Mouse (Mus musculus) midbrain, embryonic 15.5 days (tissue): ENCODE data around the gene Eva1a. TPM values are rescaled to one million over a fixed set of nuclear protein-coding genes. Genes with fewer than 3 reads are reported as not detected.

Experiments used
- ATAC-seq: fragments of 200-750 bp; cut with Nextera tagmentation; replicated peaks from 2 replicates; pipeline ENCODE4 v1.8.0; 2017; ENCODE audit warnings: moderate TSS enrichment
- H3K27ac ChIP-seq: fragments of 300-500 bp; sonication (generic); 2 replicates; pipeline ENCODE4 v1.5.1; 2015; ENCODE audit warnings: mild to moderate bottlenecking, inconsistent platforms
- H3K27me3 ChIP-seq: fragments of 300-500 bp; sonication (generic); replicated peaks from 2 replicates; pipeline ENCODE4 v1.6.1; 2015; ENCODE audit warnings: inconsistent platforms
- H3K36me3 ChIP-seq: fragments of 300-500 bp; sonication (generic); replicated peaks from 2 replicates; pipeline ENCODE4 v1.6.1; 2015; ENCODE audit warnings: inconsistent platforms
- H3K4me1 ChIP-seq: fragments of 300-500 bp; sonication (generic); 2 replicates; pipeline ENCODE4 v1.6.1; 2015; ENCODE audit warnings: inconsistent platforms
- H3K4me2 ChIP-seq: fragments of 300-500 bp; sonication (generic); 2 replicates; pipeline ENCODE4 v1.6.1; 2015; ENCODE audit warnings: inconsistent platforms, mild to moderate bottlenecking, moderate library complexity
- H3K4me3 ChIP-seq: fragments of 300-500 bp; sonication (generic); 2 replicates; pipeline ENCODE4 v1.5.1; 2015; ENCODE audit warnings: mild to moderate bottlenecking, inconsistent platforms
- H3K9ac ChIP-seq: fragments of 300-500 bp; sonication (generic); 2 replicates; pipeline ENCODE4 v1.6.1; 2015; ENCODE audit warnings: mild to moderate bottlenecking, inconsistent platforms
- H3K9me3 ChIP-seq: fragments of 300-500 bp; sonication (generic); 2 replicates; pipeline ENCODE4 v1.6.1; 2016; ENCODE audit warnings: inconsistent platforms
- WGBS: fragments of 180-500 bp; shearing (Covaris S2); methylation state at CpG from one replicate; pipeline ENCODE4 v1.1.7; 2015; ENCODE audit warnings: mixed read lengths; 5-methylcytosine and 5-hydroxymethylcytosine counted together
- polyA plus RNA-seq: library from polyadenylated mRNA; unstranded; fragments of >200 nt; fragmentation: Nextera tagmentation; extraction: Ambion mirVana; gene quantifications from 2 replicates; pipeline ENCODE4 v1.2.1, GENCODE M21; 2015

The Eva1a gene
- 0.63 and 0.77 TPM in 2 replicates for polyA plus RNA-seq

- H3K36me3 ChIP-seq, result no peaks in the 10 kb centered on the region
- ATAC-seq, result no peak
- no peak within 1 kb of the TSS for H3K27ac ChIP-seq
- no peaks in the 10 kb centered on the region for H3K9me3 ChIP-seq
- peak within 1 kb of the TSS; percentile 46 for H3K4me3 ChIP-seq
- H3K27me3 ChIP-seq, result peaks cover 60% of the 10 kb centered on the region
- peak within 1 kb of the TSS; percentile 46; the same call in 1 of the 2 replicates for H3K9ac ChIP-seq
- 15% methylated on average over 11 of the region's 11 CpGs for WGBS
- peak within 1 kb of the TSS; percentile 98 for H3K4me2 ChIP-seq
- peaks cover 19% of the 10 kb centered on the region for H3K4me1 ChIP-seq
These were observed at the start of gene Eva1a for GRCm38 (mm10) chr6:82040834-82041487. TSS of gene Eva1a (plus strand) at chr6:82041043.

- no peak for ATAC-seq
- no peaks in the 10 kb centered on the region for H3K27me3 ChIP-seq
- 55% methylated on average over 1 of the region's 1 CpGs for WGBS
- no peak overlapping the region for H3K4me3 ChIP-seq
- no peak overlapping the region for H3K27ac ChIP-seq
- H3K4me2 ChIP-seq, result no peak overlapping the region
- H3K36me3 ChIP-seq, result no peaks in the 10 kb centered on the region
- no peaks in the 10 kb centered on the region for H3K9me3 ChIP-seq
- no peaks in the 10 kb centered on the region for H3K4me1 ChIP-seq
- H3K9ac ChIP-seq, result no peak overlapping the region
These were observed 28.5 kb upstream of the Eva1a start for GRCm38 (mm10) chr6:82012392-82012791.

GRCm38 (mm10) chr6:82021074-82021473, 19.8 kb upstream of the Eva1a start:
- Histone ChIP-seq H3K9me3 (no peaks in the 10 kb centered on the region), H3K36me3 (no peaks in the 10 kb centered on the region), H3K4me2 (no peak overlapping the region), H3K4me3 (no peak overlapping the region), H3K27ac (no peak overlapping the region), H3K27me3 (no peaks in the 10 kb centered on the region), H3K4me1 (no peaks in the 10 kb centered on the region), H3K9ac (no peak overlapping the region)
- 88% methylated on average over 5 of the region's 5 CpGs for WGBS
- no peak for ATAC-seq

GRCm38 (mm10) chr6:82021494-82021893, 19.3 kb upstream of the Eva1a start:
- no peaks in the 10 kb centered on the region for H3K9me3 ChIP-seq
- H3K9ac ChIP-seq, result no peak overlapping the region
- no peak overlapping the region for H3K4me2 ChIP-seq
- 88% methylated on average over 5 of the region's 5 CpGs for WGBS
- H3K27me3 ChIP-seq, result no peaks in the 10 kb centered on the region
- no peak overlapping the region for H3K4me3 ChIP-seq
- no peak for ATAC-seq
- no peaks in the 10 kb centered on the region for H3K4me1 ChIP-seq
- H3K27ac ChIP-seq, result no peak overlapping the region
- no peaks in the 10 kb centered on the region for H3K36me3 ChIP-seq

GRCm38 (mm10) chr6:82029611-82030510, 11.0 kb upstream of the Eva1a start:
- 12% methylated on average over 19 of the region's 19 CpGs for WGBS
- no peak overlapping the region for H3K27ac ChIP-seq
- no peak overlapping the region for H3K4me3 ChIP-seq
- ATAC-seq, result no peak
- H3K9ac ChIP-seq, result no peak overlapping the region
- no peaks in the 10 kb centered on the region for H3K36me3 ChIP-seq
- H3K4me2 ChIP-seq, result no peak overlapping the region
- peaks cover 6% of the 10 kb centered on the region; the same call in 1 of the 2 replicates for H3K27me3 ChIP-seq
- no peaks in the 10 kb centered on the region for H3K4me1 ChIP-seq
- no peaks in the 10 kb centered on the region for H3K9me3 ChIP-seq

GRCm38 (mm10) chr6:82030511-82030884, 10.3 kb upstream of the Eva1a start:
- Histone ChIP-seq H3K4me3 (no peak overlapping the region), H3K4me2 (no peak overlapping the region), H3K36me3 (no peaks in the 10 kb centered on the region), H3K27ac (no peak overlapping the region), H3K9ac (no peak overlapping the region), H3K9me3 (no peaks in the 10 kb centered on the region), H3K27me3 (peaks cover 6% of the 10 kb centered on the region; the same call in 1 of the 2 replicates), H3K4me1 (no peaks in the 10 kb centered on the region)
- WGBS, result 36% methylated on average over 8 of the region's 8 CpGs
- ATAC-seq, result no peak

- no peak overlapping the region for H3K4me3 ChIP-seq
- no peak overlapping the region for H3K9ac ChIP-seq
- ATAC-seq, result no peak
- H3K4me2 ChIP-seq, result no peak overlapping the region
- no peaks in the 10 kb centered on the region for H3K9me3 ChIP-seq
- H3K4me1 ChIP-seq, result peaks cover 10% of the 10 kb centered on the region
- peaks cover 38% of the 10 kb centered on the region for H3K27me3 ChIP-seq
- WGBS, result 62% methylated on average over 7 of the region's 7 CpGs
- no peaks in the 10 kb centered on the region for H3K36me3 ChIP-seq
- H3K27ac ChIP-seq, result no peak overlapping the region
These were observed 3.6 kb upstream of the Eva1a start for GRCm38 (mm10) chr6:82037211-82037610.

- WGBS, result 79% methylated on average over 6 of the region's 6 CpGs
- H3K4me3 ChIP-seq, result no peak overlapping the region
- H3K4me2 ChIP-seq, result no peak overlapping the region
- no peak for ATAC-seq
- no peak overlapping the region for H3K9ac ChIP-seq
- peaks cover 55% of the 10 kb centered on the region for H3K27me3 ChIP-seq
- H3K9me3 ChIP-seq, result no peaks in the 10 kb centered on the region
- H3K4me1 ChIP-seq, result peaks cover 19% of the 10 kb centered on the region
- no peak overlapping the region for H3K27ac ChIP-seq
- H3K36me3 ChIP-seq, result no peaks in the 10 kb centered on the region
These were observed 1.6 kb upstream of the Eva1a start for GRCm38 (mm10) chr6:82039193-82039592.

- peaks cover 60% of the 10 kb centered on the region for H3K27me3 ChIP-seq
- H3K4me2 ChIP-seq, result no peak overlapping the region
- WGBS, result 84% methylated on average over 7 of the region's 7 CpGs
These were observed 875 bp upstream of the Eva1a start for GRCm38 (mm10) chr6:82039968-82040367.

GRCm38 (mm10) chr6:82041488-82042295, 849 bp downstream of the Eva1a start:
- no peaks in the 10 kb centered on the region for H3K36me3 ChIP-seq
- H3K9me3 ChIP-seq, result no peaks in the 10 kb centered on the region
- H3K27ac ChIP-seq, result no peak overlapping the region
- peak overlapping the region; percentile 46; the same call in 1 of the 2 replicates for H3K9ac ChIP-seq
- peak overlapping the region; percentile 98 for H3K4me2 ChIP-seq
- peaks cover 19% of the 10 kb centered on the region for H3K4me1 ChIP-seq
- WGBS, result under 1% methylated on average over 39 of the region's 50 CpGs
- H3K4me3 ChIP-seq, result peak overlapping the region; percentile 46
- peak; percentile 71 for ATAC-seq
- peaks cover 60% of the 10 kb centered on the region for H3K27me3 ChIP-seq

More at GRCm38 (mm10) chr6:82039968-82040367, 875 bp upstream of the Eva1a start:
- no peak overlapping the region for H3K4me3 ChIP-seq
- ATAC-seq, result no peak
- no peaks in the 10 kb centered on the region for H3K9me3 ChIP-seq
- no peak overlapping the region for H3K9ac ChIP-seq
- H3K27ac ChIP-seq, result no peak overlapping the region
- H3K4me1 ChIP-seq, result peaks cover 19% of the 10 kb centered on the region
- H3K36me3 ChIP-seq, result no peaks in the 10 kb centered on the region

- Histone ChIP-seq H3K9ac (peak overlapping the region; percentile 46; the same call in 1 of the 2 replicates), H3K36me3 (no peaks in the 10 kb centered on the region), H3K27ac (no peak overlapping the region), H3K9me3 (no peaks in the 10 kb centered on the region), H3K4me2 (peak overlapping the region; percentile 98), H3K4me1 (peaks cover 19% of the 10 kb centered on the region), H3K27me3 (peaks cover 60% of the 10 kb centered on the region), H3K4me3 (peak overlapping the region; percentile 46)
- ATAC-seq, result 0 out of 2 replicates have a peak, but pooled peaks have one; percentile 16
- WGBS, result under 1% methylated on average over 35 of the region's 35 CpGs
These were observed 1.7 kb downstream of the Eva1a start for GRCm38 (mm10) chr6:82042296-82043125.
